ENCODE assay signal across 9 mouse cellular contexts in genomic region chr12:71311237-71311887, GRCm38 (mm10). TPM values are rescaled to one million over a fixed set of nuclear protein-coding genes. Genes with fewer than 3 reads are reported as not detected.
DNase-seq lines count a peak whose midpoint lies in the region; ATAC-seq and TF ChIP-seq lines count a peak whose summit lies in the region.
"Had no signal": no experiment of that assay in that cellular context is flagged by ENCODE, and none has a peak within 500 bp of the region (broad histone marks: within the 10 kb centered on the region; RNA-seq: fewer than 3 reads in every experiment).

No protein-coding gene starts in this region.

- no peaks in the 10 kb centered on the region for H3K4me1 ChIP-seq in CH12.LX (ENCODE audit: control insufficient read depth in 1 of 2, insufficient read depth in 2 of 2)
- H3K4me1 ChIP-seq in forebrain, embryonic 16.5 days (replicated peaks; ENCODE audit: control insufficient read depth, insufficient read depth, low read length) = peaks cover 10% of the 10 kb centered on the region
- no peaks in the 10 kb centered on the region for H3K4me1 ChIP-seq in liver, embryonic 16.5 days (ENCODE audit: control insufficient read depth, low read depth, low read length)

- ATAC-seq in forebrain, embryonic 16.5 days = 0 out of 2 replicates have a peak, but pooled peaks have one; percentile 21
- no peak for ATAC-seq in liver, embryonic 16.5 days (ENCODE audit: low read depth)
- no peak for ATAC-seq in monocyte, adult 5-6 weeks (replicated peaks; ENCODE audit: insufficient number of reproducible peaks, low FRiP score, low TSS enrichment, poor library complexity, severe bottlenecking)

- no peak overlapping the region for H3K4me3 ChIP-seq in CH12.LX (replicated peaks in 1 of 3; ENCODE audit: low read depth in 2 of 3, low read length in 2 of 3, poor library complexity in 1 of 3)
- H3K4me3 ChIP-seq in forebrain, embryonic 16.5 days (replicated peaks; ENCODE audit: low read length) = peak overlapping the region; percentile 91
- H3K4me3 ChIP-seq in layer of hippocampus, adult 2 months = peak overlapping the region; percentile 70
- no peak overlapping the region; the same call in 1 of the 2 replicates for H3K4me3 ChIP-seq in liver, embryonic 16.5 days (ENCODE audit: low read depth, low read length)

- peak in 1 of 2 experiments; percentile 62; a peak in 2 of 4 replicates for TF ChIP-seq CTCF in CH12.LX (conservative IDR thresholded peaks at IDR 0.05 in 1 of 2, IDR thresholded peaks at IDR 0.05 in 1 of 2; ENCODE audit: low read depth in 2 of 2, low read length in 2 of 2)
- TF ChIP-seq CTCF in layer of hippocampus, adult 2 months (conservative IDR thresholded peaks at IDR 0.05) = peak; percentile 83

- in situ Hi-C loops in CH12.LX (cut with MboI; ENCODE audit: low pct_ligation_motif_present, low pct_unique_long_range_greater_than_20kb, low sequenced_read_pairs) = loop anchor here (25.0 kb wide), 1 partner anchor 401 kb away; no protein-coding TSS in a partner anchor

- no peaks in the 10 kb centered on the region for H3K79me2 ChIP-seq in CH12.LX (replicated peaks; ENCODE audit: control insufficient read depth, extremely low read depth, insufficient read depth, poor library complexity, severe bottlenecking)

- H3K9me3 ChIP-seq in CH12.LX (replicated peaks; ENCODE audit: low read length) = peaks cover 8% of the 10 kb centered on the region
- H3K9me3 ChIP-seq in forebrain, embryonic 16.5 days (ENCODE audit: control insufficient read depth, low read length) = no peaks in the 10 kb centered on the region
- no peaks in the 10 kb centered on the region for H3K9me3 ChIP-seq in liver, embryonic 16.5 days (replicated peaks; ENCODE audit: control insufficient read depth, low read length)
- H3K9me3 ChIP-seq: megakaryocyte, embryonic 14.5 days had no signal

- H3K27ac ChIP-seq in CH12.LX (ENCODE audit: insufficient read depth, low read depth) = no peak overlapping the region
- H3K27ac ChIP-seq in forebrain, embryonic 16.5 days (ENCODE audit: low read length) = peak overlapping the region; percentile 91
- 0 out of 2 replicates have a peak overlapping the region, but pooled peaks have one; percentile 77 for H3K27ac ChIP-seq in layer of hippocampus, adult 2 months
- no peak overlapping the region for H3K27ac ChIP-seq in liver, embryonic 16.5 days (ENCODE audit: low read length)

- peak; percentile 69 for TF ChIP-seq RAD21 in CH12.LX (IDR thresholded peaks at IDR 0.05; ENCODE audit: low read depth, low read length)

- H3K4me2 ChIP-seq in CH12.LX (ENCODE audit: insufficient read depth, low read depth, poor library complexity, severe bottlenecking) = no peak overlapping the region
- H3K4me2 ChIP-seq in forebrain, embryonic 16.5 days (ENCODE audit: low read length) = peak overlapping the region; percentile 77
- H3K4me2 ChIP-seq in liver, embryonic 16.5 days (ENCODE audit: low read depth, low read length) = peak overlapping the region; percentile 76

- no peak overlapping the region for H3K9ac ChIP-seq in CH12.LX (ENCODE audit: insufficient read depth, low read depth)
- H3K9ac ChIP-seq in forebrain, embryonic 16.5 days (replicated peaks; ENCODE audit: low read depth, low read length) = peak overlapping the region; percentile 97
- no peak overlapping the region for H3K9ac ChIP-seq in liver, embryonic 16.5 days (ENCODE audit: low read depth, low read length)

- dilution Hi-C loops in CH12.LX (cut with MboI; ENCODE audit: extremely low pct_ligation_motif_present, extremely low pct_unique_long_range_greater_than_20kb, low sequenced_read_pairs) = no loop called here

- 33% methylated on average over 13 of the region's 13 CpGs for WGBS in forebrain, embryonic 16.5 days
- 16% methylated on average over 13 of the region's 13 CpGs for WGBS in liver, embryonic 16.5 days (ENCODE audit: insufficient replicate concordance)

- H3K27me3 ChIP-seq in CH12.LX (replicated peaks) = no peaks in the 10 kb centered on the region
- H3K27me3 ChIP-seq in forebrain, embryonic 16.5 days (replicated peaks; ENCODE audit: control insufficient read depth, insufficient read depth, low read length) = no peaks in the 10 kb centered on the region
- peaks cover 44% of the 10 kb centered on the region for H3K27me3 ChIP-seq in liver, embryonic 16.5 days (ENCODE audit: control insufficient read depth, insufficient read depth, low read depth, low read length)

- DNase-seq in CH12.LX (ENCODE audit: extremely low read depth) = peak; percentile 8
- peak; percentile 66 for DNase-seq in cerebellum, adult 11-12 months
- peak; percentile 63 for DNase-seq in heart, postnatal 4 days
- DNase-seq in layer of hippocampus, adult 2 months (ENCODE audit: low spot score in 2 of 2) = peak; percentile 63 to 70
- DNase-seq in retina, adult 2 months (ENCODE audit: low read depth, low spot score) = peak; percentile 26

- TF ChIP-seq EP300 in CH12.LX (IDR thresholded peaks at IDR 0.05; ENCODE audit: low read length) = no peak

- no peak for TF ChIP-seq POLR2A in CH12.LX (IDR thresholded peaks at IDR 0.05; ENCODE audit: low read depth, low read length)

- H3K36me3 ChIP-seq in CH12.LX (replicated peaks in 1 of 2; ENCODE audit: control insufficient read depth in 1 of 2, insufficient read depth in 1 of 2, low read length in 1 of 2) = peaks cover 3 to 24% of the 10 kb centered on the region in 2 experiments
- peaks cover 8% of the 10 kb centered on the region; the same call in 1 of the 2 replicates for H3K36me3 ChIP-seq in forebrain, embryonic 16.5 days (ENCODE audit: control insufficient read depth, insufficient read depth)
- no peaks in the 10 kb centered on the region for H3K36me3 ChIP-seq in liver, embryonic 16.5 days (ENCODE audit: control insufficient read depth, insufficient read depth)

TF ChIP-seq in CH12.LX, 34 proteins besides CTCF, POLR2A, EP300 and RAD21:
- peak; percentile 54 for TF ChIP-seq SMC3 (IDR thresholded peaks at IDR 0.05; ENCODE audit: low read depth, low read length)
- TF ChIP-seq ETS1 (conservative IDR thresholded peaks at IDR 0.05; ENCODE audit: low read depth, low read length) = no peak

RNA-seq across cellular contexts. Expression of gene Dact1, which starts 1.7 kb away (rescaled TPM):
- total RNA-seq in CH12.LX (2012; rRNA removed) = 2.3 and 4.6 TPM in 2 replicates
- total RNA-seq in CH12.LX (2014; rRNA removed) = 2.5 and 2.7 TPM in 2 replicates
- polyA plus RNA-seq in CH12.LX (2012; ENCODE audit: insufficient read length, low read depth) = 3.3 and 3.7 TPM in 2 replicates
- 31.1 and 31.4 TPM in 2 replicates for polyA plus RNA-seq in forebrain, embryonic 16.5 days (2015; fragmentation: Nextera tagmentation; extraction: Ambion mirVana)
- 10 to 100 TPM; 19.0 to 23.1 TPM for total RNA-seq in heart, postnatal 4 days (2021)
- total RNA-seq in layer of hippocampus, adult 2 months (2021) = 1 to 10 TPM; 6.4 to 7.6 TPM
- 0.22 and 0.25 TPM in 2 replicates for polyA plus RNA-seq in liver, embryonic 16.5 days (2015; fragmentation: Nextera tagmentation; extraction: Ambion mirVana)
- total RNA-seq in monocyte, adult 5-6 weeks (2017) = 0.43 to 0.78 TPM in 2 of 3 replicates, not detected in the other

Comparison
In these comparisons a context has a peak if more than half of its experiments do, and no peak if none do; other contexts are left out.
1. DNase-seq: peak in every context shown above with its lines; median percentile 66 in layer of hippocampus, adult 2 months; 66 in cerebellum, adult 11-12 months; 63 in heart, postnatal 4 days; 26 in retina, adult 2 months; 8 in CH12.LX.
2. H3K27ac ChIP-seq: peak in forebrain, embryonic 16.5 days (single experiment) and layer of hippocampus, adult 2 months (single experiment); none in CH12.LX (single experiment) and liver, embryonic 16.5 days (single experiment).
3. H3K4me3 ChIP-seq: peak in forebrain, embryonic 16.5 days (single experiment) and layer of hippocampus, adult 2 months (single experiment); none in CH12.LX (0 of 3) and liver, embryonic 16.5 days (single experiment).